Mouse (Mus musculus) 3134 (cell line): Measurements from ENCODE around the gene Qars.

Source experiments
- DNase-seq: peaks from one replicate; pipeline ENCODE4 v3.0.0-alpha.2; 2011; ENCODE audit warnings: low spot score; ENCODE audit not compliant: insufficient read length; ENCODE audit errors: extremely low read depth

Gene Qars

DNA sequence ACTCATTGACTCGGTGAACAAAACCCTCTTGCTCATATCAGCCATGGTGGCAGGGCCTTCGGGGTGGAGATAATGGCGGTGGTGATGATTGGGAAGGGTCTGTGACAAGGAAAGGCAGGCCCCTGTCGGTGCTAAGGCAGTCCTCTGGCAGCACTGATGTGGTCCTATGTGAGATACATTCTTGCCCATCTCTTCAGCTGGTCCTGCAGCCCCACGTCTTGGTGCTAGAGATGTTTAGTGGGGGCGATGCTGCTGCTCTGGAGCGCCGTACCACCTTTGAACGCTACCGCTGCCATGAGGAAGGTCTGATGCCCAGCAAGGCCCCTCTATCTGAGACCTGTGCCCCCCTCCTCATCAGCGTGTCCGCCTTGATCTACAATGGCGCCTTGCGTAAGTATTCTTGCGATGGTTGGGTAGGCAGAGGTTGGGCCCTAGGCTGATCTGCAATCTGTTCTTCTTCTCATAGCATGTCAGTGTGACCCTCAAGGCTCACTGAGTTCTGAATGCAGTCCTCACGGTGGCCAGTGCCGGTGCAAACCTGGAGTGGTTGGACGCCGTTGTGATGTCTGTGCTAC lies 22.1 kb upstream of the Qars start:
- DNase-seq = no peak

- no peak for DNase-seq
These were observed 20.5 kb upstream of the Qars start for GRCm38 (mm10) chr9:108486973-108487530.

- no peak for DNase-seq
These were observed 19.1 kb upstream of the Qars start for GRCm38 (mm10) chr9:108488403-108488802.

DNA sequence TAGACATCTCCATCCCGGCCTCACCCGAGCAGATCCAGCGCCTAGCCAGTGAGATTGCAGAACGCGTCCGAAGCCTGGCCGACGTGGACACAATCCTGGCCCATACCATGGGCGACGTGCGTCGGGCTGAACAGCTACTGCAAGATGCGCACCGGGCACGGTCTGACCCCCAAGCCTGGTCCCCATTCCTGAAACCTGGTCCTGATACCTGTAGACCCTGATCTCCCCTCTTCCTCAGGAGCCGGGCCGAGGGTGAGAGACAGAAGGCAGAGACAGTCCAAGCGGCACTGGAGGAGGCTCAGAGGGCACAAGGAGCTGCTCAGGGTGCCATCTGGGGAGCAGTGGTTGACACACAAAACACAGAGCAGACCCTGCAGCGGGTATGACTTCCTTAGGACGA lies 18.3 kb upstream of the Qars start:
- no peak for DNase-seq

DNA sequence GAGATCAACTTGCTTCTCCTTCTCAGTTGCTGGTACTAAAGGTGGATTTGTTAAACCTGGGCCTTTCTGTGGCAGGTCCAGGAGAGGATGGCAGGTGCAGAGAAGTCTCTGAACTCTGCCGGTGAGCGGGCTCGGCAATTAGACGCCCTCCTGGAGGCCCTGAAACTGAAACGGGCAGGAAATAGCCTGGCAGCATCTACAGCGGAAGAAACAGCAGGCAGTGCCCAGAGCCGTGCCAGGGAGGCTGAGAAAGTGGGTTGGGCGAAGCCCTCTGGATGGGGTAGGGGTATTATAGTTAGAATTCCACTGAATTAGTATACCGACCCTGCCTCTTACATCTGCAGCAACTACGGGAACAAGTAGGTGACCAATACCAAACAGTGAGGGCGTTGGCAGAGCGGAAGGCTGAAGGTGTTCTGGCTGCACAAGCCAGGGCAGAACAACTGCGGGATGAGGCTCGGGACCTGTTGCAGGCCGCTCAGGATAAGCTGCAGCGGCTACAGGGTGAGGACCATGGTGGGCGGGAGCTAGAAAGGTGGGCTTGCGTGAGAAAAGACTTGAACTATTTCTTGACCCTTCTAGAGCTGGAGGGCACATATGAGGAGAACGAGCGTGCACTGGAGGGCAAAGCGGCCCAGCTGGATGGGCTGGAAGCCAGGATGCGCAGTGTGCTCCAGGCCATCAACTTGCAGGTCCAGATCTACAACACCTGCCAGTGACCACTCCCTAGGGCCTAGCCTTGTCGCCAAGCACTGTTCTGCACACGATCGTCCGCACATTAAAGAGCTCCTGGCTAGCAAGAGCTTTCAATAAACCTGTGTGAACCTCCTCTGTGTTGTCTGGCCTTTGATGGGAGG lies 17.6 kb upstream of the Qars start:
- DNase-seq = no peak

DNA sequence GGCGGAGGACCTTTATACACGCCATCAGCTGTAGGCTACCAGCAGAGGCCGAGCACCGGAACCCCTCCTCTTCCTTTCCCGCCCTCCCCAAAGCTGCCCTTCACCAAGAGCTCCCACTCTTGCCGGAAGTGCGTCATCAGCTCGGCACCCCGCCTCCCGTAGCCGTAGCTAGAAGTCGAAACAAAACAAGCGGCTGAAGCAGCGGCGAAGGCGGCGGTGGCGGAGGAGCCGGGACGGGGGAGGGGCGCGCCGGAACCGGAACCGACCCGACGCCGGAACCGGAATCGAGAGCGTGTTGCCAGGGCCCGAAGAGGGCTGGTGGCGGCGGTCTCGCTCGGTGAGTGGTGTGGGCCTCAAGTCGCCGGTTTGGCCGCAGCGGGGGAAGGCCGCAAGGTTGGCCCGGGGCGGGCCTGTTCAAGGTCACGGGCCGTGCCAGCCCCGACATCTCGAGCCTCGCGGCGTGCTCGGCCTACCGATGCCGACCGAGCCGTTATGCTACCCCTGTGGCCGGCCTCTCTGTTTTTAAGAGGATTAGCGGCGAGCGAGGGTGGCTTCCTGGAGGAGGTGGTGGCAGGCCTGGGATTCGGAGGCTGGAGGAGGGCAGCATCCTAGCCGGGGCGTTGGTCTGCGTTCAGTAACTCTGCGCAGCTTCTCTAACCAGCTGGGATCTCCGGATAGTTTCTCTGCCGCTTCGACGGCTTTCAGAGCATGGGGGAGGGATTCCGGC lies 16.8 kb upstream of the Qars start, which contains the start of gene Usp19:
TSS of gene Usp19 (plus strand) at position 44 of the 727 bp plus-strand sequence.
- DNase-seq = peak; percentile 91

DNA sequence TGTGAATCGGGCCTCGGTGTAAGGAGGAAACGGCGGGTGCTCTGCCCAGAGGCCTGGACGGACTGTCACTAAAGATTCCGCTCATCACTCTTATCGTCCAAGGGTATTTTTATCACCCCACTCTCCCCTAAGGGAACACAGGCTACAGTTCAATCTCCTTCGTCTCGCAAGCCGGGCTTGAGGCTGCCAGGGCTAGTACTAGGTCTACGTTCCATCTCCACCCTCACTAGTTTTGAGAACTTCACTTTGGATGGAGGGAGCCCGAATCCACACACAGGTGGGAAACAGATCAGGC lies 16.3 kb upstream of the Qars start:
- DNase-seq = no peak

- DNase-seq = peak; percentile 70
These were observed 15.3 kb upstream of the Qars start for GRCm38 (mm10) chr9:108492043-108492750.

GRCm38 (mm10) chr9:108493246-108493645 lies 14.3 kb upstream of the Qars start:
- no peak for DNase-seq

DNA sequence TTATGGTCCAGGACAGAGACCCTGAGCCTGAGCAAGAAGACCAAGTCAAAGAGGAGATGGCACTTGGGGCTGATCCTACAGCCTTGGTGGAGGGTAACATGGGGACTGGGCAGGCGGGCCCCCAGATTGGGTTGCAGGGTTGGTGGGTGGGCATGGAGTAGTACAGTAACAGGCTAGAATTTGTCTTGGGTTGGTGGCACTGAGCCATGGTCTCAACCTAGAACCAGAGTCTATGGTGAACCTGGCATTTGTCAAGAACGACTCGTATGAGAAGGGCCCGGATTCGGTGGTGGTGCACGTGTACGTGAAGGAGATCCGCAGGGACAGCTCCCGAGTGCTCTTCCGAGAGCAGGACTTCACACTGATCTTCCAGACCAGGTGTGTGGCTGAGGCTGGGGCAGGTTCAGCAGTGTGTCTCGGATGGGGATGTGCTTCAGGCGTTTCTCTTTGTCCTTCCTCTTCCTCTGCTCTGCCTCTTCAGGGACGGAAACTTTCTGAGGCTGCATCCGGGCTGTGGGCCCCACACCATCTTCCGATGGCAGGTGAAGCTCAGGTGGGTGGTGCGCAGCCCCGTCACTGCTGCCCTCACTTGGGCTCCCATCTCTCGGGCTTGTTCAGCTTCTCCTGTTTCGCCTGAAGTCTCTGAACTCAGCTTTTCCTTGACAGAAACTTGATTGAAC lies 13.2 kb upstream of the Qars start:
- DNase-seq = no peak

GRCm38 (mm10) chr9:108494905-108495304 lies 12.6 kb upstream of the Qars start:
- DNase-seq = no peak

DNA sequence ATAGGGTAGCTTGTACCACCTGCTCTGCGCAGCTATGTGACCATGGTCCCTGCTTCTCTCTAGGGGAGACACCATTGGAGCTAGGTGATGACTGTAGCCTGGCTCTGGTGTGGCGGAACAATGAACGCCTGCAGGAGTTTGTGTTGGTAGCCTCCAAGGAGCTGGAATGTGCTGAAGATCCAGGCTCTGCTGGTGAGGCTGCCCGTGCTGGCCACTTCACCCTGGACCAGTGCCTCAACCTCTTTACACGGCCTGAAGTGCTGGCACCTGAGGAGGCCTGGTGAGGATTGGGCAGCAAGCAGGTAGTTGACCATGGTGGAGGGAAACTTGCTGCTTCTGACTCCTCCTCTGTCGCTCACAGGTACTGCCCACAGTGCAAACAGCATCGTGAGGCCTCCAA lies 8.3 kb upstream of the Qars start:
- no peak for DNase-seq

GRCm38 (mm10) chr9:108499943-108500342 lies 7.6 kb upstream of the Qars start:
- no peak for DNase-seq

GRCm38 (mm10) chr9:108506901-108507300 lies 605 bp upstream of the Qars start:
- no peak for DNase-seq

DNA sequence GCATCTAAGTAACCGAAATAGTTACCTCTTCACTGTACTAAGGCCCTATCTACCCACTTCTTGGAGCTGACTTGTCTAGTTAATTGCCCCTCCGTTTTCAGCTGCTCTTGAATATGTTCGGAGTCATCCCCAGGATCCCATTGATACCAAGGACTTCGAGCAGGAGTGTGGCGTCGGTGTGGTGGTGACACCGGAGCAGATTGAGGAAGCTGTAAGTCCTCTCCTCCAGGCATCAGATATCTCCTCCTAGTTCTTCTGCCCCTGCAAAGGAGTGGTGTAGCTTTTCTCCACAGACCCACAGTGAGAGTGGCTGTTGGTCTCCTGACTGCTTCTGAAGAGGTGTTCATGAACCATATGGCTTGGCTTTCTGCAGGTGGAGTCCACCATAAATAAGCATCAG lies 1.3 kb downstream of the Qars start:
- DNase-seq = no peak

GRCm38 (mm10) chr9:108516380-108517251 lies 9.1 kb downstream of the Qars start, which contains the start of gene Qrich1:
Gene Qrich1, plus strand, starts transcription at chr9:108516806.
- DNase-seq = peak; percentile 97

DNA sequence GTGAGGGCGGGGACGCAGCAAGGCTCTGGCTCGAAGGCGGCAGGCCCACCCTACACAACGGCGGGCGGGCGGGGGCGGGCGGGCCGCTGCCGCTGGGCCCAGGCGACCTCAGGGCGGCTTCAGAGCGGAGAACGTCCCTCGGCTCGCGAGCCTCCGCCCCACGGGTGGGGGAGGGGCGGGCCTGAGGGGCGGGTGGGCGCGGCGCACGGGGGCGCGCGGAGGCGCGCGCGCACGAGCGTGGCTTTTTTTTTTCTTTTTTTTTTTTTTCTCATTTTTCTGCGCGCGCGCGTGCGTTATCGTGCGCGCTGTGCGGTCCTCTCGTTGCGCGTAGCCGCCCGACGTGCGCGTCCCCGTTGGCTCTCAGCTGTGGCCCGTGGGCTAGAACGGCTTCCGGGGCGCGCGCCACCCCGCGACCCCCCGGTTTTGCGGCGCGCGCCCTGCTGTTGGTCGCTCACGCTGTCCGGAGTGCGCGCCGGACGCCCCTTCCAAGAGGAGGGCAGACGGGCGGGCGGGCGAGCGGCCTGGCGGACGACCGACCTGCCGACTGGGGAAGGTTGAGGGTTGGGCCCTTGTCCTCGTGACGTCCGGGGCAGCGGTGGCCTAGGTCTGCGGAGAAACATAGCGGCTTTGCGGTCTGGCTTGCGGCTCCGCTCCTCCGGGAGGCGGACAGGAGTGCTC lies 9.9 kb downstream of the Qars start:
- peak; percentile 85 for DNase-seq

GRCm38 (mm10) chr9:108517931-108518332 lies 10.4 kb downstream of the Qars start:
- DNase-seq = no peak

GRCm38 (mm10) chr9:108521604-108522003 lies 14.1 kb downstream of the Qars start:
- DNase-seq = no peak
